ENCODE assay signal across 21 mouse cellular contexts in genomic region chr15:25007720-25008119, GRCm38 (mm10).
DNase-seq lines count a peak whose midpoint lies in the region; ATAC-seq and TF ChIP-seq lines count a peak whose summit lies in the region.
"Had no signal": no experiment of that assay in that cellular context is flagged by ENCODE, and none has a peak within 500 bp of the region (broad histone marks: within the 10 kb centered on the region; RNA-seq: fewer than 3 reads in every experiment).

No protein-coding gene starts in this region.

- H3K36me3 ChIP-seq in forebrain, embryonic 14.5 days (ENCODE audit: control insufficient read depth, insufficient read depth, low read length): no peaks in the 10 kb centered on the region
- H3K36me3 ChIP-seq in forebrain, embryonic 10.5 days (replicated peaks): no peaks in the 10 kb centered on the region
- no peaks in the 10 kb centered on the region for H3K36me3 ChIP-seq in hindbrain, postnatal 0 days (ENCODE audit: insufficient read depth, low read length)
- no peaks in the 10 kb centered on the region for H3K36me3 ChIP-seq in hindbrain, embryonic 11.5 days (ENCODE audit: control insufficient read depth, insufficient read depth, low read length)
- H3K36me3 ChIP-seq: embryonic facial prominence, embryonic 10.5 days; embryonic facial prominence, embryonic 12.5 days; G1E had no signal

- WGBS in forebrain, embryonic 14.5 days: 77% methylated on average over 2 of the region's 2 CpGs
- 98% methylated on average over 2 of the region's 2 CpGs for WGBS in forebrain, embryonic 10.5 days
- 82% methylated on average over 2 of the region's 2 CpGs for WGBS in hindbrain, postnatal 0 days
- WGBS in hindbrain, embryonic 11.5 days: 96% methylated on average over 2 of the region's 2 CpGs

- no peaks in the 10 kb centered on the region for H3K27me3 ChIP-seq in forebrain, embryonic 14.5 days (replicated peaks; ENCODE audit: control insufficient read depth, insufficient read depth, low read length)
- H3K27me3 ChIP-seq in forebrain, embryonic 10.5 days (ENCODE audit: poor library complexity, severe bottlenecking): no peaks in the 10 kb centered on the region
- H3K27me3 ChIP-seq in hindbrain, postnatal 0 days (ENCODE audit: insufficient read depth, low read length): no peaks in the 10 kb centered on the region
- no peaks in the 10 kb centered on the region for H3K27me3 ChIP-seq in hindbrain, embryonic 11.5 days (ENCODE audit: control insufficient read depth, insufficient read depth, low read length)
- H3K27me3 ChIP-seq: CH12.LX; embryonic facial prominence, embryonic 12.5 days; forebrain, embryonic 13.5 days; Patski had no signal

- no peak for TF ChIP-seq CTCF in hindbrain, postnatal 0 days (IDR thresholded peaks at IDR 0.05; ENCODE audit: low read depth)
- no peak for TF ChIP-seq CTCF in brain, embryonic 14.5 days (IDR thresholded peaks at IDR 0.05; ENCODE audit: borderline replicate concordance, extremely low read depth, insufficient read depth, insufficient read length)

- H3K4me3 ChIP-seq in forebrain, embryonic 14.5 days (ENCODE audit: low read depth, low read length): no peak overlapping the region
- no peak overlapping the region for H3K4me3 ChIP-seq in forebrain, embryonic 10.5 days
- no peak overlapping the region for H3K4me3 ChIP-seq in hindbrain, postnatal 0 days (ENCODE audit: low read length)
- no peak overlapping the region for H3K4me3 ChIP-seq in hindbrain, embryonic 11.5 days (ENCODE audit: low read depth, low read length)
- H3K4me3 ChIP-seq: embryonic facial prominence, embryonic 10.5 days; embryonic facial prominence, embryonic 12.5 days; forebrain, embryonic 13.5 days had no signal

- no peaks in the 10 kb centered on the region for H3K9me3 ChIP-seq in forebrain, embryonic 14.5 days (replicated peaks; ENCODE audit: control insufficient read depth, low read length)
- H3K9me3 ChIP-seq in forebrain, embryonic 10.5 days: no peaks in the 10 kb centered on the region
- no peaks in the 10 kb centered on the region for H3K9me3 ChIP-seq in hindbrain, postnatal 0 days (ENCODE audit: low read length)
- H3K9me3 ChIP-seq in hindbrain, embryonic 11.5 days (ENCODE audit: control insufficient read depth, low read length): no peaks in the 10 kb centered on the region
- H3K9me3 ChIP-seq: embryonic facial prominence, embryonic 10.5 days; embryonic facial prominence, embryonic 12.5 days; forebrain, embryonic 13.5 days; G1E had no signal

- peak; percentile 44; the same call in 1 of the 2 replicates for ATAC-seq in forebrain, embryonic 14.5 days
- ATAC-seq in hindbrain, postnatal 0 days: no peak
- ATAC-seq in hindbrain, embryonic 11.5 days (ENCODE audit: low FRiP score): no peak
- ATAC-seq: activated CD4-positive, CD25-positive, alpha-beta regulatory T cell, adult 4 months; CD4-positive, CD25-positive, alpha-beta regulatory T cell, adult 4 months; forebrain, embryonic 13.5 days; forebrain, postnatal 0 days; Patski had no signal

- H3K4me1 ChIP-seq in forebrain, embryonic 14.5 days (ENCODE audit: control insufficient read depth, insufficient read depth, low read length): no peaks in the 10 kb centered on the region
- no peaks in the 10 kb centered on the region for H3K4me1 ChIP-seq in forebrain, embryonic 10.5 days
- H3K4me1 ChIP-seq in hindbrain, postnatal 0 days (ENCODE audit: insufficient read depth, low read length): no peaks in the 10 kb centered on the region
- H3K4me1 ChIP-seq in hindbrain, embryonic 11.5 days (replicated peaks; ENCODE audit: control insufficient read depth, insufficient read depth, low read length): no peaks in the 10 kb centered on the region
- H3K4me1 ChIP-seq: embryonic facial prominence, embryonic 10.5 days; embryonic facial prominence, embryonic 12.5 days; forebrain, embryonic 13.5 days had no signal

- no peak overlapping the region for H3K9ac ChIP-seq in forebrain, embryonic 14.5 days (ENCODE audit: low read length)
- H3K9ac ChIP-seq in hindbrain, postnatal 0 days (replicated peaks; ENCODE audit: low read length): no peak overlapping the region
- H3K9ac ChIP-seq in hindbrain, embryonic 11.5 days (ENCODE audit: low read depth, low read length): no peak overlapping the region
- H3K9ac ChIP-seq: embryonic facial prominence, embryonic 12.5 days; forebrain, embryonic 13.5 days; forebrain, postnatal 0 days had no signal

- no peak for TF ChIP-seq POLR2A in brain, embryonic 14.5 days (IDR thresholded peaks at IDR 0.05; ENCODE audit: borderline replicate concordance, extremely low read depth, insufficient read depth, insufficient read length, poor library complexity, severe bottlenecking)

- DNase-seq in forebrain, embryonic 14.5 days (ENCODE audit: low spot score): peak; percentile 78
- DNase-seq in forebrain, embryonic 10.5 days (ENCODE audit: extremely low spot score, low spot score): no peak
- DNase-seq in hindbrain, postnatal 0 days (ENCODE audit: low spot score): peak; percentile 20
- no peak for DNase-seq in hindbrain, embryonic 11.5 days (ENCODE audit: low spot score)
- DNase-seq in brain, embryonic 14.5 days (ENCODE audit: low read depth): peak; percentile 73
- DNase-seq: adrenal gland, adult 8-10 months; adrenal gland, postnatal 25 days; B cell, adult 2 months; cerebellum, adult 11-12 months; cerebellum, adult 2 months; cerebellum, adult 9-10 months; cerebellum, postnatal 25 days; forebrain, postnatal 0 days had no signal

- no peak overlapping the region for H3K4me2 ChIP-seq in forebrain, embryonic 14.5 days (ENCODE audit: low read length)
- no peak overlapping the region for H3K4me2 ChIP-seq in hindbrain, postnatal 0 days (ENCODE audit: low read depth, low read length)
- H3K4me2 ChIP-seq in hindbrain, embryonic 11.5 days (replicated peaks; ENCODE audit: low read depth, low read length): no peak overlapping the region
- H3K4me2 ChIP-seq: embryonic facial prominence, embryonic 12.5 days; forebrain, embryonic 13.5 days had no signal

- H3K27ac ChIP-seq in forebrain, embryonic 14.5 days (ENCODE audit: low read depth, low read length): no peak overlapping the region
- no peak overlapping the region for H3K27ac ChIP-seq in forebrain, embryonic 10.5 days
- H3K27ac ChIP-seq in hindbrain, postnatal 0 days: no peak overlapping the region
- no peak overlapping the region for H3K27ac ChIP-seq in hindbrain, embryonic 11.5 days (ENCODE audit: low read depth, low read length)
- H3K27ac ChIP-seq: embryonic facial prominence, embryonic 10.5 days; embryonic facial prominence, embryonic 12.5 days; forebrain, embryonic 13.5 days had no signal

Comparison
In these comparisons a context has a peak if more than half of its experiments do, and no peak if none do; other contexts are left out.
1. DNase-seq: peak in forebrain, embryonic 14.5 days (single experiment), hindbrain, postnatal 0 days (single experiment) and brain, embryonic 14.5 days (single experiment); none in forebrain, embryonic 10.5 days (single experiment) and hindbrain, embryonic 11.5 days (single experiment).